Comparison of ENCODE assay signal across 8 mouse cellular contexts in genomic region chr5:114608516-114608915, GRCm38 (mm10). TPM values are rescaled to one million over a fixed set of nuclear protein-coding genes. Genes with fewer than 3 reads are reported as not detected.
DNase-seq lines count a peak whose midpoint lies in the region; ATAC-seq lines count a peak whose summit lies in the region.

No protein-coding gene starts in this region.

- H3K9ac ChIP-seq in forebrain, embryonic 14.5 days (ENCODE audit: low read length) = no peak overlapping the region
- no peak overlapping the region for H3K9ac ChIP-seq in midbrain, embryonic 15.5 days

- H3K36me3 ChIP-seq in forebrain, embryonic 14.5 days (ENCODE audit: control insufficient read depth, insufficient read depth, low read length) = peaks cover 17% of the 10 kb centered on the region
- no peaks in the 10 kb centered on the region for H3K36me3 ChIP-seq in midbrain, embryonic 15.5 days (replicated peaks)

- peaks cover 45% of the 10 kb centered on the region for H3K4me1 ChIP-seq in forebrain, embryonic 14.5 days (ENCODE audit: control insufficient read depth, insufficient read depth, low read length)
- H3K4me1 ChIP-seq in midbrain, embryonic 15.5 days = peaks cover 55% of the 10 kb centered on the region

- DNase-seq in cerebellum, adult 11 months = peak; percentile 68
- peak; percentile 21 for DNase-seq in c-Kit-positive CD71-positive TER-119-positive erythroid progenitor cells, embryonic 14.5 days (ENCODE audit: low spot score)
- DNase-seq in forebrain, embryonic 14.5 days (ENCODE audit: low spot score) = peak; percentile 89
- DNase-seq in hindlimb bud, embryonic 11.5 days (ENCODE audit: extremely low spot score, low read depth, low spot score) = peak; percentile 56
- DNase-seq in left cerebral cortex, postnatal 4 days = peak; percentile 94
- peak; percentile 55 to 63 for DNase-seq in spleen, postnatal 36 days (ENCODE audit: low spot score in 2 of 2)

- no peaks in the 10 kb centered on the region for H3K27me3 ChIP-seq in forebrain, embryonic 14.5 days (replicated peaks; ENCODE audit: control insufficient read depth, insufficient read depth, low read length)
- no peaks in the 10 kb centered on the region for H3K27me3 ChIP-seq in midbrain, embryonic 15.5 days (replicated peaks)

- no peak for ATAC-seq in cerebellum, adult (ENCODE audit: insufficient number of reproducible peaks, low FRiP score, low TSS enrichment)
- peak; percentile 41 for ATAC-seq in forebrain, embryonic 14.5 days
- ATAC-seq in midbrain, embryonic 15.5 days (replicated peaks) = peak; percentile 34; the same call in 1 of the 2 replicates

- H3K9me3 ChIP-seq in forebrain, embryonic 14.5 days (replicated peaks; ENCODE audit: control insufficient read depth, low read length) = no peaks in the 10 kb centered on the region
- H3K9me3 ChIP-seq in midbrain, embryonic 15.5 days = no peaks in the 10 kb centered on the region

- peak overlapping the region; percentile 22; the same call in 1 of the 2 replicates for H3K27ac ChIP-seq in forebrain, embryonic 14.5 days (ENCODE audit: low read depth, low read length)
- peak overlapping the region; percentile 65 for H3K27ac ChIP-seq in midbrain, embryonic 15.5 days

- no peak overlapping the region for H3K4me3 ChIP-seq in forebrain, embryonic 14.5 days (ENCODE audit: low read depth, low read length)
- no peak overlapping the region for H3K4me3 ChIP-seq in midbrain, embryonic 15.5 days

- WGBS in forebrain, embryonic 14.5 days = 2% methylated on average over 12 of the region's 12 CpGs
- WGBS in midbrain, embryonic 15.5 days = 4% methylated on average over 12 of the region's 12 CpGs

- no peak overlapping the region for H3K4me2 ChIP-seq in forebrain, embryonic 14.5 days (ENCODE audit: low read length)
- H3K4me2 ChIP-seq in midbrain, embryonic 15.5 days = no peak overlapping the region

- intact Hi-C loops in left cerebral cortex, postnatal 4 days (cut with DNase I) = no loop called here

RNA-seq across cellular contexts. Expression of gene Fam222a, which starts 40.7 kb away (rescaled TPM):
- 4.5 and 5.0 TPM in 2 replicates for polyA plus RNA-seq in forebrain, embryonic 14.5 days (2014; fragmentation: Nextera tagmentation; extraction: Ambion mirVana)
- total RNA-seq in left cerebral cortex, postnatal 4 days (2021) = 10 to 100 TPM in 1 of 2 experiments, 1 to 10 TPM in 1; 8.7 to 10.4 TPM
- polyA plus RNA-seq in midbrain, embryonic 15.5 days (2015; fragmentation: Nextera tagmentation; extraction: Ambion mirVana) = 7.1 and 8.1 TPM in 2 replicates

RNA-seq across cellular contexts. Expression of gene Trpv4, which starts 49.7 kb away (rescaled TPM):
- polyA plus RNA-seq in forebrain, embryonic 14.5 days (2014; fragmentation: Nextera tagmentation; extraction: Ambion mirVana) = 0.55 and 0.79 TPM in 2 replicates
- total RNA-seq in left cerebral cortex, postnatal 4 days (2021) = 1 to 10 TPM in 1 of 2 experiments, under 1 TPM in 1; 0.64 to 1.1 TPM
- polyA plus RNA-seq in midbrain, embryonic 15.5 days (2015; fragmentation: Nextera tagmentation; extraction: Ambion mirVana) = 0.69 and 0.92 TPM in 2 replicates

Comparison
In these comparisons a context has a peak if more than half of its experiments do, and no peak if none do; other contexts are left out.
1. DNase-seq: peak in every context shown above with its lines; median percentile 94 in left cerebral cortex, postnatal 4 days; 89 in forebrain, embryonic 14.5 days; 68 in cerebellum, adult 11 months; 59 in spleen, postnatal 36 days; 56 in hindlimb bud, embryonic 11.5 days; 21 in c-Kit-positive CD71-positive TER-119-positive erythroid progenitor cells, embryonic 14.5 days.